Mouse (Mus musculus) thymus, postnatal 4 days (tissue): ENCODE measurements around the gene Bcl2l13.
A peak's percentile ranks its signal among the peaks of the same experiment; 100 is the strongest.

Experiments
- DNase-seq: peaks from one replicate; pipeline ENCODE4 v3.0.0; 2021

Gene Bcl2l13

DNA sequence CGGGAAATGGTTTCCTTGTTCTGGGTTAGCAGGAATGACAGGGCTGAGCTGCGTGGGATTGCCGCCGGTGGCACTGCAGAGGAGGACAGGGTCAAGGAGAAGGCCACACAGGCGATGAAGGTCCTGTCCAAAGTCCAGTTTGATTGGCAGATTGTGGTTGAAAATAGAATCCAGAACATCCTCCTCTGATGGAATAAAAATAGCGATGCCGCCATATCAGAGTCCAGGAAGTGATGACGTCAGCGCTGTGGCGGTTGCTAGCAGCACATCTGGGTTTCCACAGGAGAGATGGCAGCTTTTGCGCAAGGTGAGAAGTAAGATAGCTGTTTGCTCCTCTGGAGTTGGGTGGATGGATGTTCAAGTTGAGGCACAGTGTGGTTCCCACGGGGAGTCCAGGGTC, 96.6 kb downstream of the Bcl2l13 start:
- peak; percentile 90 for DNase-seq

DNA sequence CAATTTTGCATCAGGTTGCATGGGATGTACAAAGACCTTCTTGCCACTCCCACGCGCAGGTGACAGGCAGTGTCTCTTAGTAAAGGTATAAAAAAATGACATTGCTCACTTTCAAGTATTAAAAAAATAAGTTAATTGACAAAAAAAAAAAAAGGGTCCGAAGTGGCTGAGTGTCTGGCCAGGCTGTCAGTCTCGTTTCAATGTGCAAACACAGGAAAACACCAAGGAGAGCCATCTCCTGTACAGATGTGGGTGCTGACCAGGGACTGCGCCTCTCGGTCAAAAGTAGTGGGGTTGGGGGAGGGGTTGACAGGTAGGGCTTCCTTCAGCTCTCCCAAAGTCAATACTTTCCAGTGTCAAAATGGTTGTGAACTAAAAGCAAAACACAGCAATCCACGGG, 97.7 kb downstream of the Bcl2l13 start:
- DNase-seq = no peak

DNA sequence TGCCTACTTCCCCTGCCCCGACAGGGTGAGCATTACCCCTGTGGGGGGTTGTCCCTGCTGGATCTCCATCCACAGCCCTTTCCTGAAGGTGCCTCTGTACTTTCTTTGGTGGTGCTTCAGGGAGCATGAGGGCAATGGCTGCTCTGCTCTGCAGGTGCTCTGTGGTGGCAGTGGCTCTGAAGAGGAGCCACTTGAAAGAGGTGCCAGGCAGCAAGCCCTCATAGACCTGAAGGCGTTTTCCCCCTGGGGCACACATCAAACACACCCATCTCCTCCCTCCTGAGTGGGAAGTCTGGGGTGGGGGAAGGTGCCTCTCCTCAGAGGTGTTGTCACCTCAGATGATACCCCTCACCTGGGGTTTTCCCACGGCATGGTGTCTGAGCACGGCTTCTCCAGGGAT, 98.2 kb downstream of the Bcl2l13 start:
- peak; percentile 74 for DNase-seq

DNA sequence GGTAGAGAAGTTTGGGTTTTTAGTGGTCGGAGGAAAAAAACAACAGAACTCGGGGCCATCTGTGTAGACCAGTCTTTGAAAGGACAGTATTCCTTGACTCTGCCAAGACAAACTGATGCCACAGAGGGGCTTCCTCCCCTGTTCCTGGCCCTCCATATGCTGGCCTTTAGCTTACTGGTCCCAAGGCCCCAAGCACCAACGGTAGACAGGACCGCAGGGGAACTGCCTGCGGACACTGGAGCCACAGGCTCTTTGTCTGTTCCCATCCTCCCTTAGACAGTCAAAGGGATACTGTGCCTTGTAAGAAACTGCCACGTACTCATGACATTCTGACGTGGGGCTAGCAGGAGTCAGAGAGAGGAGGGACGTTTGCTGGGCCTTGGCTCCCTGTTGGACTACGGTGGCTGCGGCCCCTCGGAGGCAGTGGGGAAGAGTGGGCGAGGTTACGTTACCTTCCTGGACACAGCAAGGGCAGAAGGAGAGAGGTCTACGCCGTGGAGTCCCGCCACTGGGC, 101.1 kb downstream of the Bcl2l13 start:
- DNase-seq = no peak

DNA sequence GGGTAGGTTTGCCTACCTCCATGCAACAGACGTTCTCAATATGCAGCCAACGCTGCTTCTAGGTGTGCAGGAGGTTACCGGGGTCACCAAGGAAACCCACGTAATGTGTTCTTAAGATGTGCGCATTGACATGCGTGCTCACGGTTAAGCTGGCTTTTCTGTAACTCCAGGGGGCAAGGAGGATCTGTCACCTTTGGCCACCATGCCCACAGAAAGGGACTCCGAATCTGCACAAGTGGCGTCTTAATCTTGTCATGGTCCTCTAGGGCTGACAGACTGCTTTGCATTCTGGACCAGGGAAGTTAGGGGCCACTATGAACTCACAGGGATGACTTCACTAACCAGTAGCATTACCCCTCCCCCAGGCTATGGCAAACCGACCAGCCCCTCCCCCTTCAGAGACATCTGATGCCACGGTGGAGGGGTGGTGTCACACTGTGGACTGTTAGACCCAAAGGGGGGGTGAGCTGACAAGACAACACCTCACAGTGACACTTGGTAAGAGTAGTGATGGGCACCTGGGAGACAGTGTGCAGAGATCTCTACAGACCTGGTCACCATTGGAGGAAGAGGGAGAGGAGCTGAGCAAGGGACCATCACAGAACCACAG, 102.1 kb downstream of the Bcl2l13 start:
- no peak for DNase-seq

DNA sequence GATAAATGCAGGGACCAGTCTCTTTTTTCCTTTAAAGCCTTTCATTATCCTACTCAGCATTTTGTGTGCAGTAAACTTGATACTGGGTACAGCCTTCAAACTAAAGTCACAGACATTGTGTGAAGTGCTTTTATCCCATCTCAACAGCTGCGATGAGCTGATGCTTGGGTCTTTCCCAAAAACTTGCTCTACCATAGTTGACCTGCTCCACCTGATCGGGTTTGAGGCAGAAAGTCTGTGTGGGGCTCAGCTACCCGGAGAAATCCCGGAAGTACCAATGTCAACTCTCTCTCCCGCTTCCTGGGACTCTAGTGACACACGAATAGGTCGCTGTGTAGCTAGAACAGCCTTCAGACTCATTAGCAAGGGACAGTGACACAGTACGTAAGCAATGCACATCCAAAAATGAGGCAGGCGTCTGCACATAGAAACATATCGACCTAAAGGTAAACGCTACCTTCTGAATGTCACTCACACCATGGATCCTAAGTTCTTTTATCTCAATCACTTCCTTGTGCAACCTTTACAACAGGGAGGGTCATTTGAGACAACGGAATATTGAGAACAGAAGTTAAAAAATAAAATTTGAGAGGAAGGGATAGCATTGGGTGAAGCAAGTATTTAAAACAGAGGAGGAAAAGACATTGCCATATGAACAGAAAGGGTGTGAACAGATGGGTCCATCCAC, 102.9 kb downstream of the Bcl2l13 start:
- no peak for DNase-seq

DNA sequence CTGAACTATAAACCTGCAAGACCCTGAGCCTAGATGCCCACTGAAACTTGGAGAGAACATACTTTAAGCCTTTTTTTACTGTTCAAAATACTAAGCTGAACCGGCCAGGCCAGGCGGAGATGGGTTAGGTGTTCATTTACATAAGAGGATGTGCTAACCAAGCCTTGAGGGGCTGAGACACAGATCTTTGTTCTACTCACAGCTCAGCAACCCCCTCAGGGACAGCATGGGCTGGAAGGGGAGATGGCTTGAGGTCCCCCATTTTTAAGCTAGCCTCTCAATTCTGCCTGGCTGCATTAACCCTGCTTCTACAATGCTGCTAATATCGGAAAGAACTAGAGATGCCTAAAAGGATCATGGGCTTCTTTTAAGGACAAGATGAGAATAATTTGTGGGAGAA, 103.8 kb downstream of the Bcl2l13 start:
- no peak for DNase-seq

DNA sequence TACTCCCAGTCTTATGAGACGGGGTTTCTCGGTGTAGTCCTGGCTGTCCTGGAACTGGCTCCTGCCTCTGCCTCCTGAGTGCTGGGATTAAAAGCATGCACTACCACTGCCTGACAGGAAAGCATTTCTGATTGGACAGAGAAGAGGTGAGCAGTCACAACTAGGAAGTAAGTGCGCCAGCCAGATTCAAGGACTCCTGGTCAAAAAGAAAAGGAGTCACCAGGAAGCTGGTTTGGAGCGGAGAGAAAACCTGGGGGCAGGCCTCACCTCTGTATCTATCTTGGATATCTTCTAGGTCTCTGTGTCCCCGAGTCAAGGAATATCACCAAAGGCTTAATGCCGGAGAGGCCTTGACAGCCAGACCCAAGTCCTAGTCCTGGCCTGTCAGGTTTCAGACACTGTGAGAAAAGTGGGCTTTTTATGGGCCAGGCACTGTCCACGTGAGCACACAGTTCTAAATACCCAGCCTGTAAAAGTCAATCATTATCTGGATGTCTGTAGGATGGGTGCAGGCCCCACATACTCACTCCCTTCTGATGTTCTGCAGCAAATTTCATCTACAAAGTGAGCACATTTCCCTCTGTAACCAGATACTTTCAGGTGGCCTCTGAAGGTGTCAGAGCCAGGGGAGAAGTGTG, 104.6 kb downstream of the Bcl2l13 start:
- DNase-seq = no peak

DNA sequence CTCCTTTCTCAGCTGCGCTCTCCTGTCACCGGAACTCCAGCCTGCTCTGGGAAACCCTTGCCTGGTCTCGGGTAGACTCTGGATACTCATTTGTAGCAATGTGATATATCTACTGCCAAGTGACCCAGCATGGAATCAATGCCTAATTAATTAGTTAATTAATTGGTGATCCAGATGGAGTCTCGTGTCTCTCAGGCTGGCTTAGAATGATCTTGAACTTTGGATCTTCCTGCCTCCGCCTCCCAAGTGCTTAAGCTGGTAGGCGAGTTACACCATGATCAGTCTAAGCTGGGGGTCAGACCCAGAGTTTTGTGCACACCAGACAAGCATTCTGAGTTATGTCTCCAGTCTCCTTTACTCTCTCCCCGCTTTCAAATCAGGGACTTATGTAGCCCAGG, 105.1 kb downstream of the Bcl2l13 start:
- no peak for DNase-seq

DNA sequence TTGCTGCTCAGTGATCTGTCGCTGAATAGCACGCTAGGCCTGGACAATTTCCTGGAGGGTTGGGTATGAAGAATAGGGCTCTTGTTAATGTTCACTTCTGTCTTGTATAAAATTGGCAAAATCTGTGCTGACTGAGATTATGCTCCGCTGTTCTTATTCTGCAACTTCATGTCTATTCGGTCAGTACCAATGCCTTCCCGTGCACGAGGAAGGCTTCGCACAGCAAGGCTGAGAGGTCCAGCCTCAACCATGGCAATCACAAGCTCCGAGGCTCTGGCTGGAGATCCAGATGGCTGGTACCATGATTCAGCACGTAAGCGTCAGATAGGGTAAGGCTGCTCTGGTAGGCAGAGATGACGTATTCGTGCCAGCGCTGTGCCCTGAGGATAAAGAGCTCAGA, 105.6 kb downstream of the Bcl2l13 start:
- no peak for DNase-seq
